Mouse (Mus musculus): ENCODE results near the gene Erlin1. TPM values are rescaled to one million over a fixed set of nuclear protein-coding genes. Genes with fewer than 3 reads are reported as not detected.

Erlin1 gene
- polyA plus RNA-seq, 1 experiment from 2014 or later: 19.2 TPM

- H3K4me2 ChIP-seq (ENCODE audit: low read depth, low read length): no peak overlapping the region
- no peak overlapping the region for H3K4me3 ChIP-seq (ENCODE audit: low read depth, low read length)
- no peak for ATAC-seq (ENCODE audit: low read depth)
- no peak overlapping the region for H3K9ac ChIP-seq (ENCODE audit: low read depth, low read length)
- H3K4me1 ChIP-seq (ENCODE audit: control insufficient read depth, low read depth, low read length): no peaks in the 10 kb centered on the region
- 68% methylated on average over 5 of the region's 5 CpGs for WGBS (ENCODE audit: insufficient replicate concordance)
- H3K36me3 ChIP-seq (ENCODE audit: control insufficient read depth, insufficient read depth): peaks cover 3% of the 10 kb centered on the region; the same call in 1 of the 2 replicates
- no peaks in the 10 kb centered on the region for H3K9me3 ChIP-seq (replicated peaks; ENCODE audit: control insufficient read depth, low read length)
- H3K27ac ChIP-seq (ENCODE audit: low read length): no peak overlapping the region
- H3K27me3 ChIP-seq (ENCODE audit: control insufficient read depth, insufficient read depth, low read depth, low read length): no peaks in the 10 kb centered on the region
Measured at GRCm38 (mm10) chr19:44042121-44042520, 27.5 kb downstream of the Erlin1 start.

DNA sequence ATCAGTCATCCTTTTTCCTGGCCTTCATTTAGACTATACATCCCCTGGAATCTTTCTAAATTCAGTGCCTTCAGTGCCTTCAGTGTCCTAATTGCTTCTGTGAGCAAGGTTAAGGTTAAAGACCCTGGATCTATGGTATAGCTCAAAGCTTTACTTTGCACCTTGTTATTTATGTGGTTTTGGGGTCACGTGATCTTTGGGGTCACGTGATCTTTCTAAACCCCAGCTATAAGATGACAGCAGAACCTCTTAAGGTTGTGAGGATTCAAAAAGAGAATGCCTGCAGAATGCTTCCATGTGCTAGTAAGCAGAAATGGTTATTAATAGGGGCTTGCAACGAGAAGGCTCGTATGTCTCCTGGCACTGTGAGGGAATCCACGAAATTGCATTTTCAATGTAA, 36.2 kb downstream of the Erlin1 start:
- no peak overlapping the region for H3K9ac ChIP-seq (ENCODE audit: low read depth, low read length)
- 73% methylated on average over 5 of the region's 5 CpGs for WGBS (ENCODE audit: insufficient replicate concordance)

GRCm38 (mm10) chr19:44032046-44032744, 37.4 kb downstream of the Erlin1 start:
- Histone ChIP-seq H3K27me3 (ENCODE audit: control insufficient read depth, insufficient read depth, low read depth, low read length) (no peaks in the 10 kb centered on the region), H3K4me3 (ENCODE audit: low read depth, low read length) (no peak overlapping the region), H3K9ac (ENCODE audit: low read depth, low read length) (no peak overlapping the region), H3K27ac (ENCODE audit: low read length) (no peak overlapping the region), H3K4me2 (ENCODE audit: low read depth, low read length) (no peak overlapping the region), H3K36me3 (ENCODE audit: control insufficient read depth, insufficient read depth) (peaks cover 3% of the 10 kb centered on the region), H3K9me3 (replicated peaks; ENCODE audit: control insufficient read depth, low read length) (no peaks in the 10 kb centered on the region), H3K4me1 (ENCODE audit: control insufficient read depth, low read depth, low read length) (no peaks in the 10 kb centered on the region)
- 70% methylated on average over 11 of the region's 11 CpGs for WGBS (ENCODE audit: insufficient replicate concordance)
- ATAC-seq (ENCODE audit: low read depth): no peak

More for the DNA sequence above, 36.2 kb downstream of the Erlin1 start:
- Histone ChIP-seq H3K4me3 (ENCODE audit: low read depth, low read length) (no peak overlapping the region), H3K4me1 (ENCODE audit: control insufficient read depth, low read depth, low read length) (no peaks in the 10 kb centered on the region), H3K4me2 (ENCODE audit: low read depth, low read length) (no peak overlapping the region), H3K9me3 (replicated peaks; ENCODE audit: control insufficient read depth, low read length) (no peaks in the 10 kb centered on the region), H3K36me3 (ENCODE audit: control insufficient read depth, insufficient read depth) (peaks cover 5% of the 10 kb centered on the region), H3K27ac (ENCODE audit: low read length) (no peak overlapping the region), H3K27me3 (ENCODE audit: control insufficient read depth, insufficient read depth, low read depth, low read length) (no peaks in the 10 kb centered on the region)
- ATAC-seq (ENCODE audit: low read depth): no peak

DNA sequence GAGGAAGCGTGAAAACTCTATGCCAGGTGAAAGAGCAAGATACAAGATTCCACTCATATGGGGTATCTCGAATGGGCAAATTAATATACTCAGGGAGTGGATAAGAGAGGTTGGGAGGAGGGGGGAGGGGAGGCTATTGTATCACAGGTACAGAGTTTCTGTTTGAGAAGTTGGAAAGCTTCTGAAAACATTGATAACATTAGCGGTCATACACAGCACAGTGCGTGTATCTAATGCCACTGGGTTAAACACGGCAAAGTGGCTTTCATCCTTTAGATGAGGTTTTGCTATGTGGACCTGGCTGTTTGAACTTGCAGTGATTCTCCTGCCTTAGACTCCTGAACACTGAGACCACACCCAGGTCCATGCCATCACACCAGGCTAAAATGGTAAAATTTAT, 39.6 kb downstream of the Erlin1 start:
- H3K4me2 ChIP-seq (ENCODE audit: low read depth, low read length): no peak overlapping the region
- no peaks in the 10 kb centered on the region for H3K9me3 ChIP-seq (replicated peaks; ENCODE audit: control insufficient read depth, low read length)
- WGBS (ENCODE audit: insufficient replicate concordance): 63% methylated on average over 5 of the region's 5 CpGs
- no peaks in the 10 kb centered on the region for H3K4me1 ChIP-seq (ENCODE audit: control insufficient read depth, low read depth, low read length)
- no peaks in the 10 kb centered on the region for H3K27me3 ChIP-seq (ENCODE audit: control insufficient read depth, insufficient read depth, low read depth, low read length)
- ATAC-seq (ENCODE audit: low read depth): no peak
- no peak overlapping the region for H3K4me3 ChIP-seq (ENCODE audit: low read depth, low read length)
- no peaks in the 10 kb centered on the region for H3K36me3 ChIP-seq (ENCODE audit: control insufficient read depth, insufficient read depth)
- no peak overlapping the region for H3K9ac ChIP-seq (ENCODE audit: low read depth, low read length)
- H3K27ac ChIP-seq (ENCODE audit: low read length): no peak overlapping the region

- no peak within 1 kb of the TSS for H3K9ac ChIP-seq (ENCODE audit: low read depth, low read length)
Measured at GRCm38 (mm10) chr19:44028972-44029371, 40.6 kb downstream of the Erlin1 start, which contains the start of gene Cyp2c23. Gene Cyp2c23, minus strand, starts transcription at chr19:44029208.

DNA sequence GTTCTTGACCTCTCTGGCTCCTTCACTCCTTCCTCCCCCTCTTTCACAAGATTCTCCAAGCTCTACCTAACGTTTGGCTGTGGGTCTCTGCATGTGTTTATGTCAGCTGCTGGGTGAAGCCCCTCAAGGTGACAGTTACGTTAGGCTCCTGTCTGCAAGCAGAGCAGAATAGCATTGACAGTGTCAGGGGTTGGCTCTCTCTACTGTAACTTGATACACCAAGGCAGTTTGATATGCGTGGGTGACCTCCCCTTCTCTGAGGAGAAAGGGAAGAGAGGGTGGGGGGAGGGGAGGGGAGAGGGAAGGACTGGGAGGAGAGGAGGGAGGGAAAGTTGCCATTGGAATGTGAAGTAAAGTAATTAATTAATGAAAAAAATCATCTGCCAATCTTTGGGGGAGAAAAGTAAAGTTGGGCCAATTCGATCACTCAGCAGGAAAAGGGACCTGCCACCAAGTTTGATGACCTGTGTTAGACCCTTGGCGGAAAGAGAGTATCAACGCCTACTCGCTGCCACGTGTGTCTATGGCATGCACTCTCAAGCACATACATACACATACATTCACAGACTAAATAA, 42.5 kb downstream of the Erlin1 start:
- H3K27ac ChIP-seq (ENCODE audit: low read length): no peak overlapping the region
- no peak for ATAC-seq (ENCODE audit: low read depth)
- H3K4me1 ChIP-seq (ENCODE audit: control insufficient read depth, low read depth, low read length): no peaks in the 10 kb centered on the region
- no peak overlapping the region for H3K9ac ChIP-seq (ENCODE audit: low read depth, low read length)
- no peak overlapping the region for H3K4me2 ChIP-seq (ENCODE audit: low read depth, low read length)
- no peak overlapping the region for H3K4me3 ChIP-seq (ENCODE audit: low read depth, low read length)
- no peaks in the 10 kb centered on the region for H3K27me3 ChIP-seq (ENCODE audit: control insufficient read depth, insufficient read depth, low read depth, low read length)
- H3K9me3 ChIP-seq (replicated peaks; ENCODE audit: control insufficient read depth, low read length): no peaks in the 10 kb centered on the region
- no peaks in the 10 kb centered on the region for H3K36me3 ChIP-seq (ENCODE audit: control insufficient read depth, insufficient read depth)
- 57% methylated on average over 8 of the region's 8 CpGs for WGBS (ENCODE audit: insufficient replicate concordance)

More at GRCm38 (mm10) chr19:44028972-44029371, 40.6 kb downstream of the Erlin1 start, which contains the start of gene Cyp2c23:
- Histone ChIP-seq H3K36me3 (ENCODE audit: control insufficient read depth, insufficient read depth) (no peaks in the 10 kb centered on the region), H3K27me3 (ENCODE audit: control insufficient read depth, insufficient read depth, low read depth, low read length) (no peaks in the 10 kb centered on the region), H3K9me3 (replicated peaks; ENCODE audit: control insufficient read depth, low read length) (no peaks in the 10 kb centered on the region), H3K4me3 (ENCODE audit: low read depth, low read length) (no peak within 1 kb of the TSS), H3K27ac (ENCODE audit: low read length) (0 out of 2 replicates have a peak within 1 kb of the TSS, but pooled peaks have one; percentile 24), H3K4me2 (ENCODE audit: low read depth, low read length) (0 out of 2 replicates have a peak within 1 kb of the TSS, but pooled peaks have one; percentile 17), H3K4me1 (ENCODE audit: control insufficient read depth, low read depth, low read length) (no peaks in the 10 kb centered on the region)
- WGBS (ENCODE audit: insufficient replicate concordance): 60% methylated on average over 8 of the region's 8 CpGs
- ATAC-seq (ENCODE audit: low read depth): no peak

DNA sequence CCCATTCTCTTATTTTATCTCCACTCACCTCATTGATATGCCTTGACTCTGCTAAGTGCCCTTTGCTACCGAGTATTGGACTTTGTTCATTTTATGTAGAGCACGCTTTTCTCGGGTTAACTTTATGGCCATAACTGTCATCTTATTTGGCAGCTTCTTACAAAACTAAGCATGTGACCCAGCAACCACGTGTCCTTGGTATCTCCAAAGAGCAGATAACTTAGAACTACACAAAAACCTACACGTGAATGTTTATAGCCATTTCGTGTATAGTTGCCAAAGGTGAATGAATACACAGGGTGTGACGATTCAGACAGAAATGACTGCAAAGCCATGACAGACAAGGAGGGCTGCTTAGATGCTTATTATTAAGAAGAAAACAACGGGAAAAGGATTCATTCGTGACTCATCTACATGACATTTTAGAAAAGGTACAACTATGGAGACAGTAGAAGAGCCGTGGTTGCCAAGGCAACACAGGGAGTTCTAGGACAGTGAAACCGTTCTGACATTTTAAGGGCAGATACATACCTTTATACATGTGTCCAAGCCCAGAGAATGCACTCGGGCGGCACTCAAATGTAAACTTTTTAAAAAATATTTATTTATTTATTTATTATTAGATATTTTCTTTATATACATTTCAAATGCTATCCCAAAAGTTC, 44.5 kb downstream of the Erlin1 start:
- no peak overlapping the region for H3K9ac ChIP-seq (ENCODE audit: low read depth, low read length)
- no peak overlapping the region for H3K4me2 ChIP-seq (ENCODE audit: low read depth, low read length)
- H3K4me1 ChIP-seq (ENCODE audit: control insufficient read depth, low read depth, low read length): no peaks in the 10 kb centered on the region
- WGBS (ENCODE audit: insufficient replicate concordance): 63% methylated on average over 13 of the region's 13 CpGs
- no peaks in the 10 kb centered on the region for H3K27me3 ChIP-seq (ENCODE audit: control insufficient read depth, insufficient read depth, low read depth, low read length)
- H3K36me3 ChIP-seq (ENCODE audit: control insufficient read depth, insufficient read depth): no peaks in the 10 kb centered on the region
- no peak for ATAC-seq (ENCODE audit: low read depth)
- H3K27ac ChIP-seq (ENCODE audit: low read length): no peak overlapping the region
- H3K4me3 ChIP-seq (ENCODE audit: low read depth, low read length): no peak overlapping the region
- H3K9me3 ChIP-seq (replicated peaks; ENCODE audit: control insufficient read depth, low read length): no peaks in the 10 kb centered on the region

DNA sequence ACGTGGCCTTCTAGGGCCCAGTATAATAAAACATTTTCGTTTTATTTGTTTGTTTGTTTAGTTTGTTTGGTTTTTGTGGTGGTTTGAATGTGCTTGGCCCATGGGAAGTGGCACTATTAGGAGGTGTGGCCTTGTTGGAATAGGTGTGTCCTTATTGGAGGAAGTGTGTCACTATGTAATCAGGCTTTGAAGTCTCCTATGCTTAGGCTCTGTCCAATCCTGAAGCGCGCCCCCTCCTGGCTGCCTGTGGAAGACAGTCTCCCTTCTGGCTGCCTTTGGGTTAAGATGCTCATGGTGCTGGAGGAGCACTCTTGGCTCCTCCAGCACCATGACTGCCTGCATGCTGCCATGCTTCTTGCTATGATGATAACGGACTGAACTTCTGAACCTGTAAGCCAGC, 46.5 kb downstream of the Erlin1 start:
- Histone ChIP-seq H3K4me2 (ENCODE audit: low read depth, low read length) (no peak overlapping the region), H3K27ac (ENCODE audit: low read length) (no peak overlapping the region), H3K4me1 (ENCODE audit: control insufficient read depth, low read depth, low read length) (no peaks in the 10 kb centered on the region), H3K9ac (ENCODE audit: low read depth, low read length) (no peak overlapping the region), H3K4me3 (ENCODE audit: low read depth, low read length) (no peak overlapping the region), H3K9me3 (replicated peaks; ENCODE audit: control insufficient read depth, low read length) (no peaks in the 10 kb centered on the region), H3K27me3 (ENCODE audit: control insufficient read depth, insufficient read depth, low read depth, low read length) (no peaks in the 10 kb centered on the region), H3K36me3 (ENCODE audit: control insufficient read depth, insufficient read depth) (no peaks in the 10 kb centered on the region)
- WGBS (ENCODE audit: insufficient replicate concordance): 55% methylated on average over 5 of the region's 5 CpGs
- no peak for ATAC-seq (ENCODE audit: low read depth)

DNA sequence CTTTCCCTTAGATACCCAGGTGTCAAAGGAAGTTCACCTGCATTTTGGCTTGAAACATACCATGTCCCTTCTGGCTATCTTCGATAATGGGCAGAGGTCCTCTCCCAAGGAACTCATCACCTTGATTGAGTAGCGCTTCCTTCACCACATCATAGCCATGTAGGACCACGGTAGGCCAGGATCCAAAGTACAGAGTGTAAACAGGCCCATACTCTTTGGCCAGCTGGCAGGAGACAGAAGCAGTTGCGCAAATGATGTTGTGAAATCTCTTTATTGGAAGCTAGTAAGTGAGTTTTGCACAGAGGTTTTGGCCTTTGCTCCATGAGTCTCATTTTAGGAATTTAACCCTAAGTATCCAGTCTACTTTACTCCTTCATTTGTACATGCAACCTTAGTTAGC, 48.1 kb downstream of the Erlin1 start:
- peak overlapping the region; percentile 3; the same call in 1 of the 2 replicates for H3K27ac ChIP-seq (ENCODE audit: low read length)

More for the DNA sequence above, 48.1 kb downstream of the Erlin1 start:
- Histone ChIP-seq H3K4me3 (ENCODE audit: low read depth, low read length) (no peak overlapping the region), H3K4me2 (ENCODE audit: low read depth, low read length) (peak overlapping the region; percentile 18; the same call in 1 of the 2 replicates), H3K27me3 (ENCODE audit: control insufficient read depth, insufficient read depth, low read depth, low read length) (no peaks in the 10 kb centered on the region), H3K9ac (ENCODE audit: low read depth, low read length) (no peak overlapping the region), H3K4me1 (ENCODE audit: control insufficient read depth, low read depth, low read length) (no peaks in the 10 kb centered on the region), H3K9me3 (replicated peaks; ENCODE audit: control insufficient read depth, low read length) (no peaks in the 10 kb centered on the region), H3K36me3 (ENCODE audit: control insufficient read depth, insufficient read depth) (no peaks in the 10 kb centered on the region)
- WGBS (ENCODE audit: insufficient replicate concordance): 60% methylated on average over 4 of the region's 4 CpGs
- peak; percentile 88 for ATAC-seq (ENCODE audit: low read depth)
